Mouse (Mus musculus) hindbrain, embryonic 10.5 days (tissue): ENCODE results near the gene Slc22a14. TPM values are rescaled to one million over a fixed set of nuclear protein-coding genes. Genes with fewer than 3 reads are reported as not detected.

Experiments
- DNase-seq: peaks from one replicate; pipeline ENCODE4 v3.0.0-alpha.2; 2017; ENCODE audit warnings: low spot score
- H3K27ac ChIP-seq: fragments of 300-500 bp; sonication (generic); 2 replicates; pipeline ENCODE4 v1.5.1; 2016; ENCODE audit warnings: mild to moderate bottlenecking, moderate library complexity
- H3K27me3 ChIP-seq: fragments of 300-500 bp; sonication (generic); 2 replicates; pipeline ENCODE4 v1.6.1; 2016; ENCODE audit warnings: mild to moderate bottlenecking; ENCODE audit not compliant: poor library complexity, insufficient read depth, severe bottlenecking
- H3K36me3 ChIP-seq: fragments of 300-500 bp; sonication (generic); 2 replicates; pipeline ENCODE4 v1.6.1; 2016; ENCODE audit warnings: mild to moderate bottlenecking, moderate library complexity
- H3K4me1 ChIP-seq: fragments of 300-500 bp; sonication (generic); replicated peaks from 2 replicates; pipeline ENCODE4 v1.6.1; 2016; ENCODE audit warnings: mild to moderate bottlenecking
- H3K4me3 ChIP-seq: fragments of 300-500 bp; sonication (generic); 2 replicates; pipeline ENCODE4 v1.5.1; 2016; ENCODE audit warnings: mild to moderate bottlenecking, moderate library complexity
- H3K9me3 ChIP-seq: fragments of 300-500 bp; sonication (generic); 2 replicates; pipeline ENCODE4 v1.6.1; 2016; ENCODE audit warnings: mild to moderate bottlenecking, moderate library complexity
- WGBS: fragments of 180-500 bp; shearing (Covaris S2); methylation state at CpG from one replicate; pipeline ENCODE4 v1.1.7; 2016; 5-methylcytosine and 5-hydroxymethylcytosine counted together
- polyA plus RNA-seq: library from polyadenylated mRNA; unstranded; fragments of >200 nt; fragmentation: Nextera tagmentation; extraction: Ambion mirVana; gene quantifications from 2 replicates; pipeline ENCODE4 v1.2.1, GENCODE M21; 2016

The Slc22a14 gene
- 0.10 TPM in 1 of 2 replicates, not detected in the other for polyA plus RNA-seq

- no peaks in the 10 kb centered on the region for H3K9me3 ChIP-seq
- DNase-seq, result no peak
- WGBS, result 84% methylated on average over 7 of the region's 7 CpGs
- no peak within 1 kb of the TSS for H3K4me3 ChIP-seq
- H3K27me3 ChIP-seq, result no peaks in the 10 kb centered on the region
- peaks cover 24% of the 10 kb centered on the region for H3K36me3 ChIP-seq
- H3K27ac ChIP-seq, result no peak within 1 kb of the TSS
- H3K4me1 ChIP-seq, result no peaks in the 10 kb centered on the region
Measured at GRCm38 (mm10) chr9:119365284-119365683, at the start of gene Slc22a14. Slc22a14 (minus strand) TSS chr9:119365553.

GRCm38 (mm10) chr9:119409864-119410263, 44.5 kb upstream of the Slc22a14 start:
- H3K27me3 ChIP-seq, result no peaks in the 10 kb centered on the region
- peak; percentile 2 for DNase-seq
- WGBS, result 70% methylated on average over 5 of the region's 5 CpGs
- no peak overlapping the region for H3K4me3 ChIP-seq
- H3K27ac ChIP-seq, result peak overlapping the region; percentile 8; the same call in 1 of the 2 replicates
- H3K9me3 ChIP-seq, result peaks cover 31% of the 10 kb centered on the region
- peaks cover 94% of the 10 kb centered on the region for H3K36me3 ChIP-seq
- H3K4me1 ChIP-seq, result peaks cover 44% of the 10 kb centered on the region

GRCm38 (mm10) chr9:119408898-119409664, 43.7 kb upstream of the Slc22a14 start:
- peak overlapping the region; percentile 40; the same call in 1 of the 2 replicates for H3K27ac ChIP-seq
- H3K27me3 ChIP-seq, result no peaks in the 10 kb centered on the region
- H3K4me1 ChIP-seq, result peaks cover 52% of the 10 kb centered on the region
- WGBS, result 84% methylated on average over 11 of the region's 11 CpGs
- H3K4me3 ChIP-seq, result no peak overlapping the region
- H3K36me3 ChIP-seq, result peaks cover 91% of the 10 kb centered on the region
- peaks cover 31% of the 10 kb centered on the region for H3K9me3 ChIP-seq
- no peak for DNase-seq

- peaks cover 26% of the 10 kb centered on the region for H3K9me3 ChIP-seq
- no peak overlapping the region for H3K27ac ChIP-seq
- no peak for DNase-seq
- peaks cover 59% of the 10 kb centered on the region for H3K4me1 ChIP-seq
- WGBS, result 84% methylated on average over 15 of the region's 15 CpGs
- peaks cover 79% of the 10 kb centered on the region for H3K36me3 ChIP-seq
- no peak overlapping the region for H3K4me3 ChIP-seq
- H3K27me3 ChIP-seq, result no peaks in the 10 kb centered on the region
Measured at GRCm38 (mm10) chr9:119407884-119408283, 42.5 kb upstream of the Slc22a14 start.

- Histone ChIP-seq H3K36me3 (peaks cover 42% of the 10 kb centered on the region), H3K4me3 (peak overlapping the region; percentile 93), H3K4me1 (peaks cover 59% of the 10 kb centered on the region), H3K27ac (peak overlapping the region; percentile 100), H3K27me3 (no peaks in the 10 kb centered on the region), H3K9me3 (no peaks in the 10 kb centered on the region)
- 72% methylated on average over 5 of the region's 5 CpGs for WGBS
- no peak for DNase-seq
Measured at GRCm38 (mm10) chr9:119404090-119404489, 38.7 kb upstream of the Slc22a14 start.

GRCm38 (mm10) chr9:119403236-119403641, 37.9 kb upstream of the Slc22a14 start:
- Histone ChIP-seq H3K4me1 (peaks cover 54% of the 10 kb centered on the region), H3K27me3 (no peaks in the 10 kb centered on the region), H3K9me3 (no peaks in the 10 kb centered on the region), H3K27ac (peak overlapping the region; percentile 100), H3K4me3 (peak overlapping the region; percentile 93), H3K36me3 (peaks cover 33% of the 10 kb centered on the region)
- WGBS, result under 1% methylated on average over 26 of the region's 26 CpGs
- peak; percentile 79 for DNase-seq

- peaks cover 26% of the 10 kb centered on the region for H3K36me3 ChIP-seq
- WGBS, result under 1% methylated on average over 127 of the region's 127 CpGs
Measured at GRCm38 (mm10) chr9:119402253-119403235, 37.2 kb upstream of the Slc22a14 start.

GRCm38 (mm10) chr9:119401801-119402214, 36.5 kb upstream of the Slc22a14 start, which contains the start of gene Acvr2b:
Acvr2b (plus strand) TSS chr9:119402118.
- peaks cover 19% of the 10 kb centered on the region for H3K36me3 ChIP-seq

More at GRCm38 (mm10) chr9:119402253-119403235, 37.2 kb upstream of the Slc22a14 start:
- Histone ChIP-seq H3K4me1 (peaks cover 47% of the 10 kb centered on the region), H3K9me3 (no peaks in the 10 kb centered on the region), H3K27ac (peak overlapping the region; percentile 100), H3K4me3 (peak overlapping the region; percentile 93), H3K27me3 (no peaks in the 10 kb centered on the region)
- DNase-seq, result peak; percentile 71

GRCm38 (mm10) chr9:119401351-119401750, 36.0 kb upstream of the Slc22a14 start:
- Histone ChIP-seq H3K27ac (peak overlapping the region; percentile 100), H3K36me3 (peaks cover 14% of the 10 kb centered on the region), H3K4me1 (peaks cover 44% of the 10 kb centered on the region), H3K9me3 (no peaks in the 10 kb centered on the region), H3K27me3 (no peaks in the 10 kb centered on the region), H3K4me3 (peak overlapping the region; percentile 93)
- DNase-seq, result no peak
- 8% methylated on average over 7 of the region's 7 CpGs for WGBS

More at GRCm38 (mm10) chr9:119401801-119402214, 36.5 kb upstream of the Slc22a14 start, which contains the start of gene Acvr2b:
- 0% methylated on average over 25 of the region's 32 CpGs for WGBS
- Histone ChIP-seq H3K27ac (peak within 1 kb of the TSS; percentile 100), H3K27me3 (no peaks in the 10 kb centered on the region), H3K4me3 (peak within 1 kb of the TSS; percentile 93), H3K4me1 (peaks cover 45% of the 10 kb centered on the region), H3K9me3 (no peaks in the 10 kb centered on the region)
- peak; percentile 97 for DNase-seq

GRCm38 (mm10) chr9:119394808-119395207, 29.5 kb upstream of the Slc22a14 start:
- Histone ChIP-seq H3K4me1 (0 out of 2 replicates have a peak, but pooled peaks cover 3% of the 10 kb centered on the region), H3K9me3 (no peaks in the 10 kb centered on the region), H3K27me3 (no peaks in the 10 kb centered on the region), H3K4me3 (no peak overlapping the region), H3K36me3 (0 out of 2 replicates have a peak, but pooled peaks cover 3% of the 10 kb centered on the region), H3K27ac (no peak overlapping the region)
- DNase-seq, result no peak
- WGBS, result 89% methylated on average over 1 of the region's 1 CpGs

GRCm38 (mm10) chr9:119390214-119390613, 24.9 kb upstream of the Slc22a14 start:
- Histone ChIP-seq H3K4me3 (no peak overlapping the region), H3K27me3 (no peaks in the 10 kb centered on the region), H3K27ac (no peak overlapping the region), H3K36me3 (peaks cover 14% of the 10 kb centered on the region), H3K9me3 (no peaks in the 10 kb centered on the region), H3K4me1 (no peaks in the 10 kb centered on the region)
- 86% methylated on average over 2 of the region's 2 CpGs for WGBS
- DNase-seq, result no peak

- no peak overlapping the region for H3K4me3 ChIP-seq
- no peaks in the 10 kb centered on the region for H3K27me3 ChIP-seq
- no peaks in the 10 kb centered on the region for H3K9me3 ChIP-seq
- no peak overlapping the region for H3K27ac ChIP-seq
- 60% methylated on average over 5 of the region's 5 CpGs for WGBS
- peaks cover 23% of the 10 kb centered on the region for H3K36me3 ChIP-seq
- DNase-seq, result peak; percentile 34
- H3K4me1 ChIP-seq, result no peaks in the 10 kb centered on the region
Measured at GRCm38 (mm10) chr9:119388956-119389355, 23.6 kb upstream of the Slc22a14 start.
